Mouse (Mus musculus) lung, adult 10 weeks (tissue): Measurements from ENCODE around the gene Lamp2. TPM values are rescaled to one million over a fixed set of nuclear protein-coding genes. Genes with fewer than 3 reads are reported as not detected.

ENCODE experiments used
- polyA plus RNA-seq: library from polyadenylated mRNA; stranded (reverse); fragments of 350-450 nt; fragmentation: Illumina TruSeq; extraction: RNeasy Lipid Tissue Mini Kit (QIAGEN cat#74804); gene quantifications from one replicate; pipeline ENCODE4 v1.2.3, GENCODE M21; 2014; ENCODE audit warnings: low read depth, low replicate concordance; ENCODE audit not compliant: insufficient read depth

Lamp2 gene
- polyA plus RNA-seq: 170 TPM

DNA sequence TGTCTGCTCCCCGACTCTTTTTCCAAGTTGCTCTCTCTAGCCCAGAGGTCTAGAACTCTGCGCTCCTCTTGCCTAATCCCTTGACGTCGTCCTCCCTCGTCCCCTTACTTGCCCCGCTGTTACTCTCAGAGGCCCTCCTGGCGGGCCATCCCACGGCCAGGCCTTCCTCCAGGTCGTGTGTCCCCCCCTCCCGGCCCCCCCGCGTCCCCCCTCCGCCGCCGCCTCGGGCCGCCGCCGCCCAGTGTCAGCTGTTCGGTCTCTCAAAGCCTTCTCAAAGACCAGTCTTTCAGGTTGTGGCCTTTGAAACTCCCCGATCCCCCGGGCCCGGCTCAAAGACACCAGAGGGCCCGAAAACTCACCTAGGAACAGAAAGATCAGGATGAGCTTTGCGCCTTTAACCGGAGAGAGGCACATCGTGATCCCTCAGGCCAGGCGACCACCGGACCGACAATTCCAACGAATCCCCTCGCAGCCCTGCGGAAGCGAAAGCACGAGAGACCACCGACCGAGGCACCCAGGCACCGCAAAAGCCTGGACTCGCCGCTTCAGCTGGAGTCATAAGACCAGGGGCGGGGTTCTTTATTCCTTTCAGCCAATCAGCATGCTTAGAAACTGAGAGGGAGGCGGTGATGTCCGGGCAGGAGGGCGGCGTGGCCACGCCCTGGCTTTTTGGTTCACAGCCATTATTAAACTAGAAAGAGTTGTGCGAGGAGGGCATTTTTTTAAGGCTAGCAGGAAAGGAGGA, at the start of gene Lamp2:
Lamp2 (minus strand) TSS at position 565 of the 745 bp plus-strand sequence.

Other genes starting within 250 kb of the Lamp2 start
- 0.56 TPM for gene Tmem255a, start 204.0 kb downstream of the Lamp2 start, polyA plus RNA-seq
- not detected for gene Atp1b4, start 140.3 kb downstream of the Lamp2 start, polyA plus RNA-seq
- gene Cul4b, start 119.7 kb upstream of the Lamp2 start, polyA plus RNA-seq: 8.5 TPM
- gene Mcts1, start 144.1 kb upstream of the Lamp2 start, polyA plus RNA-seq: 50.3 TPM
- gene C1galt1c1, start 178.6 kb upstream of the Lamp2 start, polyA plus RNA-seq: 45.2 TPM